Mouse (Mus musculus): ENCODE measurements around the gene Sigmar1. TPM values are rescaled to one million over a fixed set of nuclear protein-coding genes. Genes with fewer than 3 reads are reported as not detected.
"Not testable (repeated sequence)": the region's sequence is repeated elsewhere in the genome, so short reads cannot be mapped to it uniquely, and the experiment has no call there.

The Sigmar1 gene
- polyA plus RNA-seq, 1 experiment from 2014 or later, result 75.9 TPM

DNA sequence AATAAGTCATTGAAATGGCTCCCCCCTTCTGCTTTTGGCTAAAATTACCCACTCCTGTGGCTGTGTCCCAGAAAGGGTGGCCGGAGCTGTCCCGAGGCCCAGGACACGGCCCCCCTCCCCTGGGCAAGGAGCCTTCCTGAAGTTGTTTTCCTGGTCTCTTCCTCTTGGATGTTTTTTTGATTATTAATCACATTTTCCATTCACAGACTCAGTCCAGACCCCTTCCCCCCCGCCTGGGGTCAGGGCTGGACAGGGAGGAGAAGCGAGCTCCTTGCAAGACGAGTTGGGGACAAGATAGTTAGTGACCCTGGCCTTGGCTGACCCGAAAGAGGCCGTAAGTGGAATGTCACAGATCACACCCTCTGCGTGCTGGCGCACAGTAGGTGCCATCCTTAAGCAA, 56.2 kb downstream of the Sigmar1 start, which contains the start of gene Il11ra1:
Gene Il11ra1, plus strand, starts transcription at position 207 of the 400 bp plus-strand sequence.
- ATAC-seq (replicated peaks; ENCODE audit: low FRiP score); H3K4me3 ChIP-seq (ENCODE audit: low read depth, low read length); H3K27me3 ChIP-seq (ENCODE audit: control insufficient read depth, insufficient read depth, low read length); H3K36me3 ChIP-seq (ENCODE audit: control insufficient read depth, insufficient read depth, low read length); DNase-seq (ENCODE audit: low spot score); H3K9ac ChIP-seq (ENCODE audit: low read length); H3K27ac ChIP-seq (ENCODE audit: low read depth, low read length); H3K4me1 ChIP-seq (replicated peaks; ENCODE audit: control insufficient read depth, insufficient read depth, low read length); H3K4me2 ChIP-seq (ENCODE audit: low read depth, low read length, severe bottlenecking); H3K9me3 ChIP-seq (ENCODE audit: control insufficient read depth, low read length): not testable (repeated sequence)
- 84% methylated on average over 7 of the region's 10 CpGs for WGBS

DNA sequence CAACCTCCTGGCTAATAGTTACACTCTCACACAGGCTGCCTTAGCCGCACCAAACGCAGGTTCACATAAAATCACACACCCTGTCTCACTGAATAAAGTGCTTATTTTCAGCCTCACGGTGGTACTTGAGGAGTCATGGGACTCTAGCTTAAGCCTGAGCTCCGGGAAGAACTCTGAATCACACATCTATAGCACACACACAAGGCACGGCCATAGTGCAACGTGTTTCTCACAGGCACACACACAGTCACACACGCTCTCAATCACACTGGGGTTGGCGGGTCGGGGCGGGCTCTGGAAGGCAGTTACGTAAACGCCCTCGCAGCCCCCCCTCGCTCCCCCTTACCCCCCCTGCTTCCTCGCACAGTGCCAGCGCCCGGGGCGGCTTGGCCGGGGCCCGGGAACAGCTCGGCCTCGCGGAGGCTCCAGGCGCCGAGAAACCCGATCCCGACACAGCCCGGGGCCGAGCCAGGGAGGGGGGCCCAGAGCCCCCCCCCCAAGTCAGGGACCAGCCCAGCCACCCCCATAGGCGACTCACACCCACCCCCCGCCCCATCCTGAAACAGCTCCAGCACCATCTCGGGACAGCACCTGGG, 57.4 kb downstream of the Sigmar1 start:
- H3K27me3 ChIP-seq (ENCODE audit: control insufficient read depth, insufficient read depth, low read length); H3K9ac ChIP-seq (ENCODE audit: low read length); ATAC-seq (replicated peaks; ENCODE audit: low FRiP score); H3K9me3 ChIP-seq (ENCODE audit: control insufficient read depth, low read length); H3K4me1 ChIP-seq (replicated peaks; ENCODE audit: control insufficient read depth, insufficient read depth, low read length); H3K4me3 ChIP-seq (ENCODE audit: low read depth, low read length); H3K36me3 ChIP-seq (ENCODE audit: control insufficient read depth, insufficient read depth, low read length); H3K27ac ChIP-seq (ENCODE audit: low read depth, low read length); H3K4me2 ChIP-seq (ENCODE audit: low read depth, low read length, severe bottlenecking): not testable (repeated sequence)
- WGBS, result 9% methylated on average over 22 of the region's 32 CpGs
- peak; percentile 53 for DNase-seq (ENCODE audit: low spot score)

DNA sequence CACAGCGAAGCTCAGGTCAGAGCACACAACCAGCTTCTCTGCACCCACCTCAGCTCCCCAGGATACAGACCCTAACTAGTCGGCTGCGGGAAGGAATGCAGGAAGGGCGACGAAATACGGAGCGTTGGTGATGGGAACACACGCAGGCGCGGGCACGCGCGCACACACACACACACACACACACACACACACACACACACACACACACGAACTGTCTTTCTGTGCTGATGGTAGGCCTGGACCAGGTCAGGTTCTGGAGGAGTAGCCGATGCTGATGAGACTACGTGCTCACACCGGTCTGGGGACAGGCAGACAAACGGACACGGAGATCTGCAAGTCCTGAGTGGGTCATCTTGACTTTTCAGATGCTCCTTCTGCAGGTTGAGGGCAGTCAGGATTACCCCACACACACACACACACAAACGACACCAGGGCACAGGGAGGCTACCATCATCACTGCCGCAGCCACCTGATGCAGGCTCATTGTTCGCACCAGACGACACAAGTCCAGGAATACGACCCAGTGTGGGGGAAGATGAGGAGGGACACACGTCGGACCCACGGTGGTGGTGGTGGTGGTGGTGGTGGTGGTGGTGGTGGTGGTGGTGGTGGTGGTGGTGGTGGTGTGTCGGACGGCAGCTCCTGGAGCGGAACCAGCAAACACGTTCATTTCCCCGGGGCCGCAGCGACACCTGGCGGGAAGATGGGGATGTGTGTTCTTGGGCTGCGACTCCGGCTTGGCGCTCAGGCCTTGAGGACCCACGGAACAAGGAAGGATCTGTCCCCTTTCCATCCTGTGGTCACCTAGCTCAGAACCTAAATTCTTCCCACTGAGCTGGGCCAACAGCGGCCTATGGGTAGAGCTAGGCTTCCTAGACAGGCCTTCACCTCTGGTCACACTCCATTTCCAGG, 58.8 kb downstream of the Sigmar1 start, which contains the start of gene Cntfr:
Gene Cntfr, minus strand, starts transcription at position 160 of the 912 bp plus-strand sequence.
- ATAC-seq (replicated peaks; ENCODE audit: low FRiP score); H3K4me1 ChIP-seq (replicated peaks; ENCODE audit: control insufficient read depth, insufficient read depth, low read length); H3K4me3 ChIP-seq (ENCODE audit: low read depth, low read length); H3K36me3 ChIP-seq (ENCODE audit: control insufficient read depth, insufficient read depth, low read length); H3K27ac ChIP-seq (ENCODE audit: low read depth, low read length); H3K9me3 ChIP-seq (ENCODE audit: control insufficient read depth, low read length); H3K9ac ChIP-seq (ENCODE audit: low read length); H3K27me3 ChIP-seq (ENCODE audit: control insufficient read depth, insufficient read depth, low read length): not testable (repeated sequence)
- 14% methylated on average over 24 of the region's 40 CpGs for WGBS
- H3K4me2 ChIP-seq (ENCODE audit: low read depth, low read length, severe bottlenecking), result peak within 1 kb of the TSS; percentile 36; the same call in 1 of the 2 replicates
- peak; percentile 92 for DNase-seq (ENCODE audit: low spot score)

DNA sequence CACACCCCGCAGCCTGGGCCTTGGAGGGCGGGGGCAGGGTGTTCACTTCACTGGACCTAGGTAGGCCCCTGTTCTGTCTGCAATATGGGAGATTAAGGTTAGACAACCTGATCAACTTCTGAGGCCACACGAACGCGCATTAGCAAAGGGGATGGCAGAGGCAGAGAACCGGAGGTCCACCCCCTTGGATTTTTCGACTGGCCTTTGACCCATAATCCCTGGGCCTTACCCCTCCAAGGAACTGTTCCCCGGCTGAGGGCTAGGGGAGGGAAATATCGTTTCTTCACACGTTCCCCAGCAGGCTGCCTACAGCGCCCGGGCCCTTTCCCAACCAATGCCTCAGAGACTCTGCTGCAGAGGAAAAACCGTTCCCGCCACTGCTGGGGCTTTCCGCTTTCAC, 59.5 kb downstream of the Sigmar1 start:
- DNase-seq (ENCODE audit: low spot score); ATAC-seq (replicated peaks; ENCODE audit: low FRiP score): not testable (repeated sequence)
- WGBS, result 3% methylated on average over 11 of the region's 15 CpGs

DNA sequence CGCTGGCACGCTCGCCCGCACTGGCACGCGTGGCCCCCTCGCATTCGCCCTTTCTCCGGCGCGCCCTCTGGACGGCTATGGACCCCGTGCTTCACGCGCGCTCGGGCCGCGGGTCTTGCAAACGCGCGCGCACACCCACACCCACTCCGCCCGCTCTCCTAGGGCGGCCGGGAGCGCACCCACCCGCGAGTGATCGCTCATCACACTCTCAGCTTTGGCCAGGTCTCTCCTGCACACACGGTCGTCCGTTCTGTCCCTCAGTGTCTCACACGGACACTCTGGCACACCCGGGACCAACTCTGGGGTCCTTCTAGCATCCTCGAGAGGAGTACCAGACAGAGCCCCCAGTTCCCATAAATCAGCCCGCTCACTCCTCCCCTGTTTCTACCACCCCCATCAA, 60.2 kb downstream of the Sigmar1 start:
- H3K4me3 ChIP-seq (ENCODE audit: low read depth, low read length); H3K9ac ChIP-seq (ENCODE audit: low read length); H3K4me1 ChIP-seq (replicated peaks; ENCODE audit: control insufficient read depth, insufficient read depth, low read length); H3K27ac ChIP-seq (ENCODE audit: low read depth, low read length); ATAC-seq (replicated peaks; ENCODE audit: low FRiP score); H3K36me3 ChIP-seq (ENCODE audit: control insufficient read depth, insufficient read depth, low read length); DNase-seq (ENCODE audit: low spot score); H3K9me3 ChIP-seq (ENCODE audit: control insufficient read depth, low read length); H3K27me3 ChIP-seq (ENCODE audit: control insufficient read depth, insufficient read depth, low read length): not testable (repeated sequence)
- 2% methylated on average over 13 of the region's 38 CpGs for WGBS
- peak overlapping the region; percentile 36; the same call in 1 of the 2 replicates for H3K4me2 ChIP-seq (ENCODE audit: low read depth, low read length, severe bottlenecking)

More for the DNA sequence above, 59.5 kb downstream of the Sigmar1 start:
- not testable (repeated sequence) for H3K27ac ChIP-seq (ENCODE audit: low read depth, low read length); H3K27me3 ChIP-seq (ENCODE audit: control insufficient read depth, insufficient read depth, low read length); H3K4me2 ChIP-seq (ENCODE audit: low read depth, low read length, severe bottlenecking); H3K4me1 ChIP-seq (replicated peaks; ENCODE audit: control insufficient read depth, insufficient read depth, low read length); H3K9me3 ChIP-seq (ENCODE audit: control insufficient read depth, low read length); H3K9ac ChIP-seq (ENCODE audit: low read length); H3K4me3 ChIP-seq (ENCODE audit: low read depth, low read length); H3K36me3 ChIP-seq (ENCODE audit: control insufficient read depth, insufficient read depth, low read length)

DNA sequence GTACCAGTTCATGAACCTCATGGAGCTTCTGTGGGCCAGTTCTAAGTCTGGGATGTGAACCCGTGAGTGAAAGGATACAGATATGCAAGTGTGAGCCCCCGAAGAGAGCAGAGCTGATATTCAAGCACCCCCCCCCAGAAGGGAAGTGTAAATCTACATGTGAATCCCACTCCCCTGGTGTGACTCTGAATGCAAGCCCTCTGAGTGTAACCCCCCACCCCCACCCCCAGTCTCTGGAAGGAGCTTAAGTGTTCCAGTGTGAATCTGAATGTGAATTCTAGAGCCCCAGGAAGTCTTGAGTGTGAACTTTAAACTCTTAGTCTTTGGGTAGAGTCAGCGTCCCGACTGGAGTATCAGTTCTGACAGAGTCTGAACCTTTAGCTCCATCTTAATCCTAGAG, 62.4 kb downstream of the Sigmar1 start:
- DNase-seq (ENCODE audit: low spot score); ATAC-seq (replicated peaks; ENCODE audit: low FRiP score); H3K9me3 ChIP-seq (ENCODE audit: control insufficient read depth, low read length); H3K36me3 ChIP-seq (ENCODE audit: control insufficient read depth, insufficient read depth, low read length); H3K27ac ChIP-seq (ENCODE audit: low read depth, low read length); H3K9ac ChIP-seq (ENCODE audit: low read length); H3K4me1 ChIP-seq (replicated peaks; ENCODE audit: control insufficient read depth, insufficient read depth, low read length); H3K27me3 ChIP-seq (ENCODE audit: control insufficient read depth, insufficient read depth, low read length): not testable (repeated sequence)
- peak overlapping the region; percentile 16; the same call in 1 of the 2 replicates for H3K4me3 ChIP-seq (ENCODE audit: low read depth, low read length)
- peak overlapping the region; percentile 29; the same call in 1 of the 2 replicates for H3K4me2 ChIP-seq (ENCODE audit: low read depth, low read length, severe bottlenecking)
- 4% methylated on average over 4 of the region's 4 CpGs for WGBS

DNA sequence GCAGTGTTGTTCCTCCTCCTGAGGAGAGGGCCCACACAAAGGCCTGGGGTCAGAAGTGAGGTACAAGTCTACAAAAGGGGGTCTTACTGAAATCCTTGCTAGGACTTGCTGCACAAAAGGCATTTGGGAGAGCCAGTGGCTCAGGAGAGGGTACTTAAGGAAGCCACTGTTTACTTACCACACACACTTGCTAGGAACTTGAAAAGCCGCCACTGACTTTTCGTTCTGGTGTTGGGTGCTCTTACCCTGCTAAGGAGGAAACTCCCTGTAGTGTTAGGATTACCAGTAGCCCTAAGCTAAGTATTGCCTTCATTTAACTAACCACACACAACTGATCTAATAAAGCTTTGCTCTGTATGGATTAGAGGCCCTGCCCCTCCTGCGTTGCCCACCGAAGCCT, 65.9 kb downstream of the Sigmar1 start:
- H3K4me3 ChIP-seq (ENCODE audit: low read depth, low read length); DNase-seq (ENCODE audit: low spot score); H3K9ac ChIP-seq (ENCODE audit: low read length); H3K4me2 ChIP-seq (ENCODE audit: low read depth, low read length, severe bottlenecking); ATAC-seq (replicated peaks; ENCODE audit: low FRiP score); H3K4me1 ChIP-seq (replicated peaks; ENCODE audit: control insufficient read depth, insufficient read depth, low read length); H3K27me3 ChIP-seq (ENCODE audit: control insufficient read depth, insufficient read depth, low read length); H3K36me3 ChIP-seq (ENCODE audit: control insufficient read depth, insufficient read depth, low read length); H3K9me3 ChIP-seq (ENCODE audit: control insufficient read depth, low read length); H3K27ac ChIP-seq (ENCODE audit: low read depth, low read length): not testable (repeated sequence)
- WGBS, result no CpG with 5 or more reads among the region's 4 CpGs

DNA sequence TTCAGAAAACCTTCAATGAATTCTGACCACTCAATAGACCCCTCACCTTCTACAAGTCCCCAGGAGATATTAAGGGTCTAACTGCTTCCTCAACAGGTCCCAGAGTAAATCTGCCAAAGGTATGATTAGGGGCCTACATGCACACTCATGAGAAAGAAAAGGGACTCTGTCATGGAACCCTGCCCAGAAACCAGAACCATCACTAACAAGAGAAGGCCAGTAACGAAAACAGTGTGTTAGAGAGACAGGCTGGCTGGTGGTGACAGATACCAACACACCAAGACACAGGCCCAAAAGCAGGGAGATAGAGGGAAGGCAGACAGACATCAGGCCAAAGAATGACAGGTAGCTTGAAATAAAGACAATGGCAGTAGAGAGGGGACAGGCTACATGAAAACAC, 67.4 kb downstream of the Sigmar1 start:
- not testable (repeated sequence) for H3K4me2 ChIP-seq (ENCODE audit: low read depth, low read length, severe bottlenecking); H3K4me3 ChIP-seq (ENCODE audit: low read depth, low read length); H3K36me3 ChIP-seq (ENCODE audit: control insufficient read depth, insufficient read depth, low read length); H3K4me1 ChIP-seq (replicated peaks; ENCODE audit: control insufficient read depth, insufficient read depth, low read length); H3K27ac ChIP-seq (ENCODE audit: low read depth, low read length); H3K27me3 ChIP-seq (ENCODE audit: control insufficient read depth, insufficient read depth, low read length); H3K9me3 ChIP-seq (ENCODE audit: control insufficient read depth, low read length); H3K9ac ChIP-seq (ENCODE audit: low read length); ATAC-seq (replicated peaks; ENCODE audit: low FRiP score); DNase-seq (ENCODE audit: low spot score)
- 73% methylated on average over 1 of the region's 1 CpGs for WGBS

Data from forebrain, embryonic 11.5 days (tissue).